Mouse (Mus musculus) forebrain, embryonic 16.5 days (tissue): ENCODE results near the gene Sprr4. TPM values are rescaled to one million over a fixed set of nuclear protein-coding genes. Genes with fewer than 3 reads are reported as not detected.
"Not testable (repeated sequence)": the region's sequence is repeated elsewhere in the genome, so short reads cannot be mapped to it uniquely, and the experiment has no call there.

Experiments used
- ATAC-seq: fragments of 200-750 bp; cut with Nextera tagmentation; 2 replicates; pipeline ENCODE4 v1.8.0; 2017; ENCODE audit warnings: mild to moderate bottlenecking, moderate library complexity
- H3K27ac ChIP-seq: fragments of 300-500 bp; sonication (generic); 2 replicates; pipeline ENCODE4 v1.5.1; 2014; ENCODE audit warnings: low read length, control low read depth
- H3K27me3 ChIP-seq: fragments of 300-500 bp; sonication (generic); replicated peaks from 2 replicates; pipeline ENCODE4 v1.6.1; 2014; ENCODE audit warnings: low read length; ENCODE audit not compliant: control insufficient read depth, insufficient read depth
- H3K36me3 ChIP-seq: fragments of 300-500 bp; sonication (generic); 2 replicates; pipeline ENCODE4 v1.6.1; 2014; ENCODE audit not compliant: control insufficient read depth, insufficient read depth
- H3K4me1 ChIP-seq: fragments of 300-500 bp; sonication (generic); replicated peaks from 2 replicates; pipeline ENCODE4 v1.6.1; 2014; ENCODE audit warnings: low read length; ENCODE audit not compliant: control insufficient read depth, insufficient read depth
- H3K4me2 ChIP-seq: fragments of 300-500 bp; sonication (generic); 2 replicates; pipeline ENCODE4 v1.6.1; 2014; ENCODE audit warnings: mild to moderate bottlenecking, low read length, control low read depth
- H3K4me3 ChIP-seq: fragments of 300-500 bp; sonication (generic); replicated peaks from 2 replicates; pipeline ENCODE4 v1.5.1; 2014; ENCODE audit warnings: mild to moderate bottlenecking, low read length, control low read depth
- H3K9ac ChIP-seq: fragments of 300-500 bp; sonication (generic); replicated peaks from 2 replicates; pipeline ENCODE4 v1.6.1; 2014; ENCODE audit warnings: low read depth, low read length, control low read depth
- H3K9me3 ChIP-seq: fragments of 300-500 bp; sonication (generic); 2 replicates; pipeline ENCODE4 v1.6.1; 2016; ENCODE audit warnings: low read length; ENCODE audit not compliant: control insufficient read depth
- WGBS: fragments of 180-500 bp; shearing (Covaris S2); extraction: QIAGEN DNeasy Blood & Tissue Kit; methylation state at CpG from one replicate; pipeline ENCODE4 v1.1.7; 2014; 5-methylcytosine and 5-hydroxymethylcytosine counted together
- polyA plus RNA-seq: library from polyadenylated mRNA; unstranded; fragments of >200 nt; fragmentation: Nextera tagmentation; extraction: Ambion mirVana; gene quantifications from 2 replicates; pipeline ENCODE4 v1.2.1, GENCODE M21; 2015

Sprr4 gene
- polyA plus RNA-seq: not detected in 2 replicates

- H3K27me3 ChIP-seq: no peaks in the 10 kb centered on the region
- H3K4me3 ChIP-seq: no peak within 1 kb of the TSS
- 100% methylated on average over 1 of the region's 1 CpGs for WGBS
- no peaks in the 10 kb centered on the region for H3K9me3 ChIP-seq
- H3K9ac ChIP-seq: no peak within 1 kb of the TSS
- H3K4me1 ChIP-seq: no peaks in the 10 kb centered on the region
- ATAC-seq: no peak
- no peak within 1 kb of the TSS for H3K27ac ChIP-seq
- H3K36me3 ChIP-seq: no peaks in the 10 kb centered on the region
- no peak within 1 kb of the TSS for H3K4me2 ChIP-seq
Measured at GRCm38 (mm10) chr3:92500393-92500792, at the start of gene Sprr4. TSS of gene Sprr4 (minus strand) at chr3:92500493.

GRCm38 (mm10) chr3:92534411-92534810, 34.1 kb upstream of the Sprr4 start, which contains the start of gene 2310046K23Rik:
TSS of gene 2310046K23Rik (minus strand) at chr3:92534511.
- no peak for ATAC-seq
- Histone ChIP-seq H3K36me3 (no peaks in the 10 kb centered on the region), H3K9me3 (no peaks in the 10 kb centered on the region), H3K9ac (no peak within 1 kb of the TSS), H3K4me3 (no peak within 1 kb of the TSS), H3K4me2 (no peak within 1 kb of the TSS), H3K4me1 (no peaks in the 10 kb centered on the region), H3K27me3 (no peaks in the 10 kb centered on the region), H3K27ac (no peak within 1 kb of the TSS)
- WGBS: 92% methylated on average over 3 of the region's 3 CpGs

GRCm38 (mm10) chr3:92512325-92512724, 12.0 kb upstream of the Sprr4 start:
- H3K4me2 ChIP-seq: no peak overlapping the region
- no peaks in the 10 kb centered on the region for H3K27me3 ChIP-seq
- no peaks in the 10 kb centered on the region for H3K4me1 ChIP-seq
- H3K9ac ChIP-seq: no peak overlapping the region
- H3K9me3 ChIP-seq: no peaks in the 10 kb centered on the region
- H3K27ac ChIP-seq: no peak overlapping the region
- ATAC-seq: no peak
- H3K36me3 ChIP-seq: no peaks in the 10 kb centered on the region
- H3K4me3 ChIP-seq: no peak overlapping the region

- H3K27me3 ChIP-seq: no peaks in the 10 kb centered on the region
- no peak overlapping the region for H3K4me3 ChIP-seq
- no peak overlapping the region for H3K27ac ChIP-seq
- no peak overlapping the region for H3K4me2 ChIP-seq
- no peak overlapping the region for H3K9ac ChIP-seq
- H3K36me3 ChIP-seq: no peaks in the 10 kb centered on the region
- ATAC-seq: no peak
- no peaks in the 10 kb centered on the region for H3K9me3 ChIP-seq
- H3K4me1 ChIP-seq: no peaks in the 10 kb centered on the region
Measured at GRCm38 (mm10) chr3:92510786-92511185, 10.5 kb upstream of the Sprr4 start.

- Histone ChIP-seq H3K36me3 (no peaks in the 10 kb centered on the region), H3K9me3 (no peaks in the 10 kb centered on the region), H3K9ac (no peak overlapping the region), H3K4me1 (no peaks in the 10 kb centered on the region), H3K27me3 (no peaks in the 10 kb centered on the region), H3K4me3 (no peak overlapping the region), H3K27ac (no peak overlapping the region), H3K4me2 (no peak overlapping the region)
- 95% methylated on average over 1 of the region's 1 CpGs for WGBS
- ATAC-seq: no peak
Measured at GRCm38 (mm10) chr3:92508185-92508584, 7.9 kb upstream of the Sprr4 start.

DNA sequence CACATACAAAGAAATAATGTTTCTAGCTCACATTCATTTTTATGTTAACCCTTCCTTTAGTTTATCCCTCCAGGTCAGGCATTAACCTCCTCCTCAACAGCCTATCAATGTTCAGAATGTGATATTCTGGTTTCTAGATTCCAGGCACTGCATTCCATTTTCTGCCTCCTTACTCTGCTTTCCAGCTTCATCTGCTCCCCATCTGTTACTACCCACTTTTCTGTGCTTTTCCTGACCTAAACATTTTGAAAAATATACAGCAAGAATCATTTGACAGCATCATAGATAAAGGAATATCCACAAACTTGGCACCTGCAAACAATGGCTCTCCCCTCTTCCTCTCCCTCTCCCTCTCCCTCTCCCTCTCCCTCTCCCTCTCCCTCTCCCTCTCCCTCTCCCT, 3.2 kb upstream of the Sprr4 start:
- H3K4me1 ChIP-seq: no peaks in the 10 kb centered on the region
- ATAC-seq: no peak
- no peak overlapping the region for H3K4me2 ChIP-seq
- no peaks in the 10 kb centered on the region for H3K27me3 ChIP-seq
- H3K9ac ChIP-seq: no peak overlapping the region
- no peaks in the 10 kb centered on the region for H3K36me3 ChIP-seq
- no peak overlapping the region for H3K27ac ChIP-seq
- H3K4me3 ChIP-seq: no peak overlapping the region
- H3K9me3 ChIP-seq: no peaks in the 10 kb centered on the region

- not testable (repeated sequence) for H3K36me3 ChIP-seq, H3K4me3 ChIP-seq, H3K9ac ChIP-seq, H3K27me3 ChIP-seq, H3K4me1 ChIP-seq, H3K27ac ChIP-seq, H3K9me3 ChIP-seq, ATAC-seq, H3K4me2 ChIP-seq
Measured at GRCm38 (mm10) chr3:92490262-92490661, 10.0 kb downstream of the Sprr4 start.

GRCm38 (mm10) chr3:92486307-92486706, 14.0 kb downstream of the Sprr4 start:
- no peak for ATAC-seq

DNA sequence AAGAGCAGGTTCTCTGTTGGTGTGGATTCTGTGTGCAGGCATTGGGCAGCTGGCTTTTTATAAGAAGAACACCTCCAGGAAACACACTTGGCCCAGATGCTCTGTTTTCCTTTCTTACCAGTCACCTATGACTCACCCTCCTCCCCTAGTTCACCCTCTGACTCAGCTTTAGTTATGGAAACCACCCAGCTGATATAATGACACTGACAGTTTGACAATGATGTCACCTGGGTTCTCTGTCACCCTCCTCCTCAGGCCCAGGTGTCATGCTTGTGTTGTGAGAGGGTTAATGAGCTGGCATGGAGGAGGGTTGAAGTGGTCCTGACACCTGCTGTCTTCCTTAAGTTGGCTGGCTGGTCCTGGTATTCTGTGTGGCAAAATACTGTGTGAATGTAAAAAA, 14.4 kb downstream of the Sprr4 start, which contains the start of gene Sprr1a:
Gene Sprr1a (minus strand): TSS at position 33 of the 400 bp plus-strand sequence.
- no peaks in the 10 kb centered on the region for H3K36me3 ChIP-seq
- no peak within 1 kb of the TSS for H3K9ac ChIP-seq
- no peak for ATAC-seq
- H3K9me3 ChIP-seq: no peaks in the 10 kb centered on the region
- H3K4me2 ChIP-seq: no peak within 1 kb of the TSS
- H3K4me3 ChIP-seq: no peak within 1 kb of the TSS
- no peaks in the 10 kb centered on the region for H3K27me3 ChIP-seq
- H3K4me1 ChIP-seq: no peaks in the 10 kb centered on the region
- H3K27ac ChIP-seq: no peak within 1 kb of the TSS

More at GRCm38 (mm10) chr3:92486307-92486706, 14.0 kb downstream of the Sprr4 start:
- Histone ChIP-seq H3K27me3 (no peaks in the 10 kb centered on the region), H3K9ac (no peak overlapping the region), H3K36me3 (no peaks in the 10 kb centered on the region), H3K4me2 (no peak overlapping the region), H3K4me1 (no peaks in the 10 kb centered on the region), H3K4me3 (no peak overlapping the region), H3K9me3 (no peaks in the 10 kb centered on the region), H3K27ac (no peak overlapping the region)
- WGBS: 61% methylated on average over 1 of the region's 1 CpGs

GRCm38 (mm10) chr3:92481249-92481648, 19.0 kb downstream of the Sprr4 start:
- ATAC-seq, H3K27ac ChIP-seq, H3K9ac ChIP-seq, H3K27me3 ChIP-seq, H3K4me1 ChIP-seq, H3K4me3 ChIP-seq, H3K9me3 ChIP-seq, H3K36me3 ChIP-seq, H3K4me2 ChIP-seq: not testable (repeated sequence)
